ENCODE assay signal across 19 mouse cellular contexts in genomic region chr7:15915695-15916094, GRCm38 (mm10). TPM values are rescaled to one million over a fixed set of nuclear protein-coding genes. Genes with fewer than 3 reads are reported as not detected.
DNase-seq lines count a peak whose midpoint lies in the region; ATAC-seq and TF ChIP-seq lines count a peak whose summit lies in the region.
"Not testable (repeated sequence)": the region's sequence is repeated elsewhere in the genome, so short reads cannot be mapped to it uniquely, and the experiment has no call there.
"Had no signal": no experiment of that assay in that cellular context is flagged by ENCODE, and none has a peak within 500 bp of the region (broad histone marks: within the 10 kb centered on the region; RNA-seq: fewer than 3 reads in every experiment).

No protein-coding gene starts in this region.

- H3K27me3 ChIP-seq in MEL (ENCODE audit: control insufficient read depth in 1 of 2, insufficient read depth in 2 of 2, low read length in 2 of 2); midbrain, embryonic 11.5 days (ENCODE audit: control insufficient read depth, insufficient read depth, low read length): not testable (repeated sequence)

- not testable (repeated sequence) for H3K79me2 ChIP-seq in MEL (ENCODE audit: control insufficient read depth, insufficient read depth, low read length, poor library complexity)

- H3K4me2 ChIP-seq in midbrain, embryonic 11.5 days, result not testable (repeated sequence)

- not testable (repeated sequence) for TF ChIP-seq CTCF in MEL (IDR thresholded peaks at IDR 0.05 in 2 of 3, conservative IDR thresholded peaks at IDR 0.05 in 1 of 3; ENCODE audit: control insufficient read depth in 1 of 3, insufficient read depth in 1 of 3, low read depth in 2 of 3, low read length in 3 of 3, poor library complexity in 1 of 3, severe bottlenecking in 1 of 3)

- not testable (repeated sequence) for DNase-seq in MEL (ENCODE audit: low read depth, low spot score)
- peak; percentile 84 for DNase-seq in heart, adult 11 months
- peak; percentile 51 for DNase-seq in midbrain, embryonic 11.5 days (ENCODE audit: low spot score, missing footprints)

- TF ChIP-seq POLR2A in MEL (IDR thresholded peaks at IDR 0.05; ENCODE audit: control insufficient read depth in 1 of 2, insufficient read depth in 1 of 2, low read depth in 1 of 2, low read length in 2 of 2, poor library complexity in 1 of 2), result not testable (repeated sequence)

- TF ChIP-seq RAD21 in MEL (IDR thresholded peaks at IDR 0.05; ENCODE audit: low read depth, low read length), result not testable (repeated sequence)

- not testable (repeated sequence) for ATAC-seq in midbrain, embryonic 11.5 days (ENCODE audit: low FRiP score)

- H3K9ac ChIP-seq in MEL (ENCODE audit: control insufficient read depth, low read depth, low read length, poor library complexity, severe bottlenecking); midbrain, embryonic 11.5 days (ENCODE audit: low read length): not testable (repeated sequence)

- not testable (repeated sequence) for H3K4me3 ChIP-seq in MEL (ENCODE audit: control insufficient read depth in 1 of 2, insufficient read depth in 1 of 2, low read depth in 2 of 2, low read length in 2 of 2); midbrain, embryonic 11.5 days (ENCODE audit: low read depth, low read length)

- not testable (repeated sequence) for H3K4me1 ChIP-seq in MEL (ENCODE audit: control insufficient read depth in 1 of 2, insufficient read depth in 2 of 2, low read length in 2 of 2); midbrain, embryonic 11.5 days (ENCODE audit: control insufficient read depth, insufficient read depth, low read length)

- 93% methylated on average over 4 of the region's 4 CpGs for WGBS in midbrain, embryonic 11.5 days

- TF ChIP-seq EP300 in MEL (IDR thresholded peaks at IDR 0.05; ENCODE audit: low read depth in 1 of 2, low read length in 2 of 2), result not testable (repeated sequence)

- H3K9me3 ChIP-seq in MEL (replicated peaks; ENCODE audit: insufficient read depth, low read length); midbrain, embryonic 11.5 days (ENCODE audit: control insufficient read depth, low read length): not testable (repeated sequence)

- not testable (repeated sequence) for H3K36me3 ChIP-seq in MEL (ENCODE audit: control insufficient read depth in 1 of 2, insufficient read depth in 2 of 2, low read length in 2 of 2)
- peaks cover 16% of the 10 kb centered on the region for H3K36me3 ChIP-seq in midbrain, embryonic 11.5 days (ENCODE audit: control insufficient read depth, insufficient read depth, low read length)

- H3K27ac ChIP-seq in MEL (ENCODE audit: control insufficient read depth, low read depth, low read length); midbrain, embryonic 11.5 days (ENCODE audit: low read depth, low read length): not testable (repeated sequence)

TF ChIP-seq in MEL, 35 proteins besides CTCF, POLR2A, EP300 and RAD21:
- peak; percentile 25; the same call in 1 of the 2 replicates for TF ChIP-seq POLR2AphosphoS2 (IDR thresholded peaks at IDR 0.05; ENCODE audit: low read length)

RNA-seq across cellular contexts. Expression of gene Selenow, which starts 6.5 kb away (rescaled TPM):
- total RNA-seq in MEL (2012; rRNA removed), result 13.1 and 15.8 TPM in 2 replicates
- 10 to 100 TPM in 1 of 2 experiments, not detected in 1; 71.2 TPM for polyA plus RNA-seq in MEL (2012; ENCODE audit: insufficient read depth in 1 of 2, insufficient read length in 2 of 2, low read depth in 1 of 2, low replicate concordance in 2 of 2, missing spikeins in 1 of 2)
- 1,003 and 1,028 TPM in 2 replicates for polyA plus RNA-seq in midbrain, embryonic 11.5 days (2014; fragmentation: Nextera tagmentation; extraction: Ambion mirVana)

RNA-seq across cellular contexts. Expression of gene Nop53, which starts 30.2 kb away (rescaled TPM):
- total RNA-seq in MEL (2012; rRNA removed), result 310 and 359 TPM in 2 replicates
- 100 to 1,000 TPM in 1 of 2 experiments, not detected in 1; 482 TPM for polyA plus RNA-seq in MEL (2012; ENCODE audit: insufficient read depth in 1 of 2, insufficient read length in 2 of 2, low read depth in 1 of 2, low replicate concordance in 2 of 2, missing spikeins in 1 of 2)
- 186 and 187 TPM in 2 replicates for polyA plus RNA-seq in midbrain, embryonic 11.5 days (2014; fragmentation: Nextera tagmentation; extraction: Ambion mirVana)

RNA-seq across cellular contexts. Expression of gene Crxos, which starts 33.3 kb away (rescaled TPM):
- not detected in 2 replicates for total RNA-seq in MEL (2012; rRNA removed)
- polyA plus RNA-seq in MEL (2012; ENCODE audit: insufficient read depth in 1 of 2, insufficient read length in 2 of 2, low read depth in 1 of 2, low replicate concordance in 2 of 2, missing spikeins in 1 of 2), result under 1 TPM in 1 of 2 experiments, not detected in 1; 0.10 TPM
- 0.08 and 0.36 TPM in 2 replicates for polyA plus RNA-seq in midbrain, embryonic 11.5 days (2014; fragmentation: Nextera tagmentation; extraction: Ambion mirVana)
- total RNA-seq: adrenal gland, adult 2 months; adrenal gland, adult 8-10 months; adrenal gland, postnatal 14 days; adrenal gland, postnatal 25 days; adrenal gland, postnatal 36 days had no signal
- polyA plus RNA-seq: activated CD4-positive, CD25-positive, alpha-beta regulatory T cell, adult 4 months; C2C12; cerebellum, adult 2 months; G1E; Patski had no signal

RNA-seq across cellular contexts. Expression of gene Crx, which starts 35.9 kb away (rescaled TPM):
- not detected in 2 replicates for total RNA-seq in MEL (2012; rRNA removed)
- polyA plus RNA-seq in MEL (2012; ENCODE audit: insufficient read depth in 1 of 2, insufficient read length in 2 of 2, low read depth in 1 of 2, low replicate concordance in 2 of 2, missing spikeins in 1 of 2), result not detected
- 0.20 and 0.51 TPM in 2 replicates for polyA plus RNA-seq in midbrain, embryonic 11.5 days (2014; fragmentation: Nextera tagmentation; extraction: Ambion mirVana)
- total RNA-seq: adrenal gland, adult 18-20 months; adrenal gland, adult 2 months; adrenal gland, adult 8-10 months; adrenal gland, postnatal 10 days; adrenal gland, postnatal 14 days; adrenal gland, postnatal 25 days; adrenal gland, postnatal 36 days; adrenal gland, postnatal 4 days; CH12.LX; ES-E14 had no signal
- polyA plus RNA-seq: activated CD4-positive, CD25-positive, alpha-beta regulatory T cell, adult 4 months; adrenal gland, adult 2 months; C2C12; CD4-positive, CD25-positive, alpha-beta regulatory T cell, adult 4 months; cerebellum, adult 2 months; G1E; Patski had no signal

RNA-seq across cellular contexts. Expression of gene Ehd2, which starts 51.7 kb away (rescaled TPM):
- total RNA-seq in MEL (2012; rRNA removed), result 2.5 and 3.2 TPM in 2 replicates
- 1 to 10 TPM in 1 of 2 experiments, not detected in 1; 6.2 TPM for polyA plus RNA-seq in MEL (2012; ENCODE audit: insufficient read depth in 1 of 2, insufficient read length in 2 of 2, low read depth in 1 of 2, low replicate concordance in 2 of 2, missing spikeins in 1 of 2)
- polyA plus RNA-seq in midbrain, embryonic 11.5 days (2014; fragmentation: Nextera tagmentation; extraction: Ambion mirVana), result 8.9 and 10.9 TPM in 2 replicates

Comparison
In these comparisons a context has a peak if more than half of its experiments do, and no peak if none do; other contexts are left out.
1. RNA of gene Selenow, which starts 6.5 kb away (polyA plus RNA-seq): 1,003 to 1,028 TPM in midbrain, embryonic 11.5 days; 71.2 TPM in MEL; every median in the first group is over 10 times any median in the second.